Mouse (Mus musculus) limb, embryonic 14.5 days (tissue): Measurements from ENCODE around the gene Dstyk. TPM values are rescaled to one million over a fixed set of nuclear protein-coding genes. Genes with fewer than 3 reads are reported as not detected.

Source experiments
- ATAC-seq: fragments of 200-750 bp; cut with Nextera tagmentation; 2 replicates; pipeline ENCODE4 v1.8.0; 2017; ENCODE audit warnings: low read depth, moderate number of reproducible peaks, moderate TSS enrichment; ENCODE audit not compliant: low FRiP score
- DNase-seq: peaks from one replicate; pipeline ENCODE4 v3.0.0-alpha.2; 2015; ENCODE audit warnings: low spot score
- H3K27ac ChIP-seq: fragments of 300-500 bp; sonication (generic); replicated peaks from 2 replicates; pipeline ENCODE4 v1.5.1; 2014; ENCODE audit warnings: low read depth, mild to moderate bottlenecking, low read length, moderate library complexity, mixed read lengths
- H3K27me3 ChIP-seq: fragments of 300-500 bp; sonication (generic); 2 replicates; pipeline ENCODE4 v1.6.1; 2014; ENCODE audit warnings: low read length, mixed read lengths; ENCODE audit not compliant: control insufficient read depth, insufficient read depth
- H3K36me3 ChIP-seq: fragments of 300-500 bp; sonication (generic); 2 replicates; pipeline ENCODE4 v1.6.1; 2014; ENCODE audit warnings: mild to moderate bottlenecking, low read length, moderate library complexity, mixed read lengths; ENCODE audit not compliant: control insufficient read depth, insufficient read depth
- H3K4me1 ChIP-seq: fragments of 300-500 bp; sonication (generic); 2 replicates; pipeline ENCODE4 v1.6.1; 2014; ENCODE audit warnings: antibody characterized with exemption, low read length, mixed read lengths; ENCODE audit not compliant: control insufficient read depth, insufficient read depth
- H3K4me2 ChIP-seq: fragments of 300-500 bp; sonication (generic); replicated peaks from 2 replicates; pipeline ENCODE4 v1.6.1; 2014; ENCODE audit warnings: low read depth, mild to moderate bottlenecking, low read length, moderate library complexity; ENCODE audit not compliant: severe bottlenecking
- H3K4me3 ChIP-seq: fragments of 300-500 bp; sonication (generic); replicated peaks from 2 replicates; pipeline ENCODE4 v1.5.1; 2014; ENCODE audit warnings: low read length
- H3K9ac ChIP-seq: fragments of 300-500 bp; sonication (generic); 2 replicates; pipeline ENCODE4 v1.6.1; 2014; ENCODE audit warnings: mild to moderate bottlenecking, low read depth, low read length, moderate library complexity; ENCODE audit not compliant: severe bottlenecking
- H3K9me3 ChIP-seq: fragments of 300-500 bp; sonication (generic); 2 replicates; pipeline ENCODE4 v1.6.1; 2016; ENCODE audit warnings: low read length; ENCODE audit not compliant: control insufficient read depth
- POLR2A ChIP-seq: fragments of 200-500 bp; IDR thresholded peaks from 2 replicates; pipeline ENCODE4 v1.8.0; 2012; ENCODE audit warnings: inconsistent platforms, mild to moderate bottlenecking, moderate library complexity, borderline replicate concordance; ENCODE audit not compliant: insufficient read depth, insufficient read length; ENCODE audit errors: extremely low read depth
- WGBS: fragments of 180-500 bp; shearing (Covaris S2); extraction: QIAGEN DNeasy Blood & Tissue Kit; methylation state at CpG from one replicate; pipeline ENCODE4 v1.1.7; 2014; 5-methylcytosine and 5-hydroxymethylcytosine counted together
- polyA plus RNA-seq, 2 experiments: library from polyadenylated mRNA; depleted of rRNA in 1 of 2; stranded (reverse) in 1 of 2; unstranded in 1 of 2; fragments of >200 nt; fragmentation: Nextera tagmentation in 1 of 2; extraction: Ambion mirVana in 1 of 2; gene quantifications; 2 replicates each; pipeline versions ENCODE4 v1.2.1 to v1.2.3; 2012 to 2014

Gene Dstyk
- polyA plus RNA-seq, 2 experiments: 17.1 to 18.3 TPM

DNA sequence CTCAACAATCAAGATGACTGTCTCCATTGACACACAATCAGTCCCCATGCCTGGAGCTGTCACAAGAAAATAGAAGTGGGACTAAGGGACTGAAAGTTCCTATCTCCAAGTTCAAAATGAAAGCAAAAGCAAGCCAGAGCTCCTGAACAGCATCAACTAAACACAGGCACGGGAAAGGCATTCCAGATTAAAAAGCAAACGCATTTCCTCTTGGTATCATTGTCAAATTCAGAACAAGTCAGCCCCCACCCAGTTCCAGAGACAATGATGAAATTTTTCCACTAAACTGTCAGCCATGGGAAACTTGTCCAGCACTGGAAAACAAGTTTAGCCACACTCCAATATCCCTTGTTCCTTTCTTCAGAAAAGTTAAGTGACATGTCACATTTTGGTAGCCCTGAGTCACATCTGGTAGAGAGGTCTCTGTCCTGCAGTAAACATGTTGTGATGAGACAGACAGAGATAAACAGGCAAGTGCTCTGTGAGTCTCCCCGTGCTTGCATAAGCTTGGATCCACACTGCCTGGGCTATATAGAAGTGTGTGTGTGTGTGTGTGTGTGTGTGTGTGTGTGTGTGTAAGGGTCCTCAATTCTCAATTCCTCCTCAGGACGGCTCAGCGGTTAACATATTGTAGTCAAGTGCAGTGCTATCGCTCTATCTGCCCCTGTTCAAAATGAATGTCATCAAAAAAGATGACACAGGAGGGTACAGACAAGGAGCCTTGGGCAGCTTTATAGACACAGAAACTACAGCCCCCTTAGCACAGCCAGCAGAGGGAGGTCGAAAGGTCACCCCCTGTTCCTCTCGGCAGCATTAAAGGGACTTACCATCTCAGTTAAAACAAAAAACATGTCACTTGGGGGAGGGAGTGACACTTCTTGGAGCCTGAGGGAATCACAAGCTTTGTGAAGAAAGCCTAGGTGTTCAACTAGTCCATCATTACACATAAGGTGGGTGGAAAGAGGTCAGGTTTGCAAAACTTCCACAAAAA is 28.2 kb upstream of the Dstyk start:
- Histone ChIP-seq H3K36me3 (no peaks in the 10 kb centered on the region; the same call in 1 of the 2 replicates), H3K4me1 (peaks cover 35% of the 10 kb centered on the region), H3K9ac (no peak overlapping the region), H3K9me3 (no peaks in the 10 kb centered on the region), H3K27me3 (no peaks in the 10 kb centered on the region), H3K4me3 (peak overlapping the region; percentile 79; the same call in 1 of the 2 replicates), H3K4me2 (peak overlapping the region; percentile 92; the same call in 1 of the 2 replicates), H3K27ac (no peak overlapping the region)
- ATAC-seq: no peak
- WGBS: 50% methylated on average over 8 of the region's 8 CpGs
- TF ChIP-seq POLR2A: no peak
- DNase-seq: no peak

DNA sequence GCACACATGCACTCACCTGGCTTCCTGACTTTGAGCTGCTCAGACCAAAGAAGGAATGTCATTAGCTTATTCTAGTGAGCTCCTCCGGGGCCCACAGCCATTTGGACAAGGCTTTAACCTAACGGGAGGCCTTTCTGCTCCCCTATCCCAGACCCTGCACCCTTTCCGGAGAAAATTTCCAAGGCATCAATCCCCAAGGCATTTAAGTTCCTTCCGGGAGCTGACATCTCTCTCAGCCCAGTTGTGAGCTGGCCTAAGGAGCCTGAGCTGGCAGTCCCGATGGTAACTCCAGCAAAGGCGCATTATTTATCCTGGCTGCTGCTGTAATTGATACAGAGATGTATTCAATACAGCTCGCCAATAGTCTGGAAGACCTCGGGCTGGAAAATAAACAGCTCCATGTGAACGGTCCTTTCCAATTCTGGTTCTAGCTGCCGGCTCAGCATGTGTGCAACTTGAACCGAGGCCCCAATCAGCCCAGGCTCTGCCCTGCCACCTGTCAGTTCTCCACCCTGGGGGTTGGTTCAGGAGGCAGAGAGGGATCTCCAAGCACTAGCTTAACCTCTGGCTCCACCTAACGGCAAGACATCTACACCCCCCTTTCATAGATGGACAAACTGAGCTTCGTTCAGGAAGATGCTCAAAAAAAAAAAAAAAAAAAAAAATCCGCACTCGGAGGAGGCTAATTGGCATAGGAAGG is 27.3 kb upstream of the Dstyk start:
- peak; percentile 32 for ATAC-seq
- no peak overlapping the region for H3K27ac ChIP-seq
- 13% methylated on average over 15 of the region's 15 CpGs for whole genome bisulfite sequencing

GRCm38 (mm10) chr1:132390691-132391579 is 26.4 kb upstream of the Dstyk start, which contains the start of gene Tmcc2:
TSS of gene Tmcc2 (minus strand) at chr1:132391281.
- no peak for TF ChIP-seq POLR2A
- DNase-seq (no peak), ATAC-seq (peak; percentile 7)
- Histone ChIP-seq H3K4me2 (peak within 1 kb of the TSS; percentile 92), H3K27me3 (no peaks in the 10 kb centered on the region), H3K27ac (peak within 1 kb of the TSS; percentile 77), H3K9ac (peak within 1 kb of the TSS; percentile 92), H3K36me3 (no peaks in the 10 kb centered on the region), H3K9me3 (no peaks in the 10 kb centered on the region), H3K4me1 (peaks cover 32% of the 10 kb centered on the region), H3K4me3 (peak within 1 kb of the TSS; percentile 79)
- WGBS: under 1% methylated on average over 38 of the region's 50 CpGs

More for the DNA sequence above, 27.3 kb upstream of the Dstyk start:
- peak overlapping the region; percentile 79 for H3K4me3 ChIP-seq
- H3K4me2 ChIP-seq: peak overlapping the region; percentile 92
- peak; percentile 51 for DNase-seq
- peak overlapping the region; percentile 92; the same call in 1 of the 2 replicates for H3K9ac ChIP-seq
- peaks cover 32% of the 10 kb centered on the region for H3K4me1 ChIP-seq
- H3K36me3 ChIP-seq: no peaks in the 10 kb centered on the region
- no peaks in the 10 kb centered on the region for H3K27me3 ChIP-seq
- TF ChIP-seq POLR2A: no peak
- no peaks in the 10 kb centered on the region for H3K9me3 ChIP-seq

DNA sequence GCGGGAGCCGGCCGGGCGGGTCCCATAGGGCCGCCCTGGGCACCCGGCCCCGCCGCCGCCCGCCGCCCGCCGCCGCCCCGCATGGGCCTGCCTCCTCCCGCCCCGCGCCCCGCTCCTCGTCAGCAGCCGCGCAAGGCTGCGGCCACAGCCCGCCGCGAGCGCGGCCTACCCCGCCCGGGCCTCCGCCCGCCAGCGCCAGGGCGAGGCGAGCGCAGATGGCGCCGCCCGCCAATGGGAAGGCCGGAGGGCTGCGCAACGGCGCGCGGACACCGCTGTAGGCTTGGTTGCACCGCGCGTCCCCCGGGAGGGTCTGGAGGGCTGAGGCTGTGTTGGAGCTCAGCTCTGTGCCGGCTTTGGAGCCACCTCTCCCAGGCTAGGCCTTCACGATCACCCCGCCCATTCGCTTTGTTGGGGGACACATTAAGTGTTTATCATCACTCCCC is 25.8 kb upstream of the Dstyk start:
- peak; percentile 77; the same call in 1 of the 2 replicates for TF ChIP-seq POLR2A

More for the DNA sequence above, 25.8 kb upstream of the Dstyk start:
- H3K9ac ChIP-seq: peak overlapping the region; percentile 92
- DNase-seq (peak; percentile 67), ATAC-seq (peak; percentile 95)
- peak overlapping the region; percentile 92 for H3K4me2 ChIP-seq
- peak overlapping the region; percentile 77 for H3K27ac ChIP-seq
- H3K4me1 ChIP-seq: peaks cover 29% of the 10 kb centered on the region
- H3K9me3 ChIP-seq: no peaks in the 10 kb centered on the region
- 0% methylated on average over 27 of the region's 54 CpGs for WGBS
- H3K4me3 ChIP-seq: peak overlapping the region; percentile 79
- no peaks in the 10 kb centered on the region for H3K27me3 ChIP-seq
- no peaks in the 10 kb centered on the region for H3K36me3 ChIP-seq
